Mouse (Mus musculus): ENCODE data around the gene Rsad2. TPM values are rescaled to one million over a fixed set of nuclear protein-coding genes. Genes with fewer than 3 reads are reported as not detected.

Rsad2 gene
- polyA plus RNA-seq, 1 experiment = 0.70 TPM

DNA sequence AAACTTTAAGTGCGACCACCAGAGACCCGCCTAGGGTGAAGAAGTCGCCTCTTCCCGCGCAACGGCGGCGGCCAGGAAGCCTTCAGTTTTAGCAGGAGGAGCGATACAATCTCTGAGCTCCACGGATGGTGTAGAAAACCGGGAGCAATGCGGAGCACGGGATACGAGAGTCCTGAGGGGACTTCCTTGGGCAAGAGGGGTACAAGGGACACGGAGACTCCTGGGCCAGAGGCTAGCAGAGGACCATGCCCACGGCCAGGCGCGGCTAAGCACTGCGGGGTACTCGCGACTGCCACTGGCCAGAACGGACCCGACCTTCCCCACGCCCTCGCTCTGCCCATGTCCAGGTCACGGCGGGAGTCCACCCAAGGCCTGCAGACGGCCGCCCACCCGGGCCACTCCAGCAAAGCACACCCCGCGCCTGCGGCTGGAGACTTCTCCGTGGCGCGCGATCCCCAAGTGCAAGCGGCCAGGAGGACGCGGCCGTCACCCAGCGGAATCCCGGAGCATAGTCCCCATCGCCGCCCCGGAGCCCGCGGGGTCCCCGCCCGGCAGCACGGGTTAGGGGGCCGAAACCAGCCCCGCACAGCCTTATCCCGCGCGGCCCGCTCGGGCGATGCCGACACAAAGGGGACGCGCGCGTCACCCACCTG lies 41.7 kb downstream of the Rsad2 start:
- WGBS = under 1% methylated on average over 64 of the region's 64 CpGs
- DNase-seq = peak in 1 of 2 experiments; percentile 62

DNA sequence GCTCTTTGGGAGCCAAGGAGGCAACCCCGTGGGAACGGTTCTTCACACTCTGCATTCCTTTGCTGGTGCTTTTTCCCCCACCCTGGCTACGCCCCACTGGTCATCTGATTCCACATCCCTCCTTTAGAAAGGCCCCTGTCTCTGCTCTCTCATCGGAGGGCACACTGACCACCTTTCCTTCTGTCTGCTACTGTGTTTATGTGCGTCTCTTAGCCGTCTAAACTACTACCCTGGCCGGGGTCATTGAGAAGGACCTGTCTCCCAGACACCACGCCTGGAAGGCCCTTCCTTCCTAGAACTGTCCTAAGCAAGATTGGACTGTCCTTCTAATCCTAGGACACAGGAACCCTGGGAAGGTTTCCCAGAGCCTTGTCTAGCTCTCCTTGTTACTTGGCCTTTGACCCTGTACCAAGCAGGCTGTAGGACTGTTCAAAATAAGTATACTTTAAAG lies 42.3 kb downstream of the Rsad2 start:
- peak in 1 of 2 experiments; percentile 38 for DNase-seq
- Histone ChIP-seq H3K4me3 (replicated peaks; ENCODE audit: insufficient read depth, low read depth, low read length) (peak overlapping the region; percentile 96), H3K27me3 (ENCODE audit: control insufficient read depth, insufficient read depth, low read length) (no peaks in the 10 kb centered on the region), H3K4me1 (ENCODE audit: control insufficient read depth, insufficient read depth, low read length) (peaks cover 14% of the 10 kb centered on the region), H3K27ac (ENCODE audit: insufficient read depth, low read length) (no peak overlapping the region)
- 43% methylated on average over 8 of the region's 8 CpGs for WGBS
- no peak for TF ChIP-seq CTCF (IDR thresholded peaks at IDR 0.05; ENCODE audit: borderline replicate concordance, insufficient read depth, low read depth, low read length)
- TF ChIP-seq POLR2A (IDR thresholded peaks at IDR 0.05; ENCODE audit: borderline replicate concordance, insufficient read depth, low read length) = no peak

More for the DNA sequence above, 41.7 kb downstream of the Rsad2 start:
- TF ChIP-seq CTCF (IDR thresholded peaks at IDR 0.05; ENCODE audit: borderline replicate concordance, insufficient read depth, low read depth, low read length) (no peak), POLR2A (IDR thresholded peaks at IDR 0.05; ENCODE audit: borderline replicate concordance, insufficient read depth, low read length) (no peak)
- Histone ChIP-seq H3K27ac (ENCODE audit: insufficient read depth, low read length) (peak overlapping the region; percentile 83), H3K4me1 (ENCODE audit: control insufficient read depth, insufficient read depth, low read length) (peaks cover 14% of the 10 kb centered on the region), H3K4me3 (replicated peaks; ENCODE audit: insufficient read depth, low read depth, low read length) (peak overlapping the region; percentile 96), H3K27me3 (ENCODE audit: control insufficient read depth, insufficient read depth, low read length) (no peaks in the 10 kb centered on the region)

DNA sequence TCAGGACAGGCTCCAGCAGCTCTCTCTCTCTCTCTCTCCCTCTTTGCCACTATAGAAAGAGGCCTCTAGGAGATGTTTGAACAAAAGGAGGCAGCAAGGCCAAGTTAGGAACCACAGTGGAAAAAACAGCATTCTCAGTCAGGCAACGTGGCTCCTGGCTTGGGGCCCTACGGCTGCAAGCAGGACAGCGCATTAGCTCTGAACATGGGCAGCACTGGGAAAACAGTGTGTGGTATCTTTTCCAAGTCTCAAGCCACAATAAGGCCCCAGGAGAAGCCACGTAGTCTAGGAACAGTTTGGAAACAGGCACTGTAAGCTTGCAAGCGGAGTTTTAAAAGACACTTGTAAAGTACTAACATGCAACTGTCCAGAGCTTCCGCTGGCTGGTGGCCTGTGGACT lies 43.5 kb downstream of the Rsad2 start:
- peak overlapping the region; percentile 11 for H3K4me3 ChIP-seq (replicated peaks; ENCODE audit: insufficient read depth, low read depth, low read length)
- 53% methylated on average over 6 of the region's 6 CpGs for WGBS
- TF ChIP-seq CTCF (IDR thresholded peaks at IDR 0.05; ENCODE audit: borderline replicate concordance, insufficient read depth, low read depth, low read length) (no peak), POLR2A (IDR thresholded peaks at IDR 0.05; ENCODE audit: borderline replicate concordance, insufficient read depth, low read length) (no peak)
- peaks cover 20% of the 10 kb centered on the region for H3K4me1 ChIP-seq (ENCODE audit: control insufficient read depth, insufficient read depth, low read length)
- no peak for DNase-seq
- H3K27ac ChIP-seq (ENCODE audit: insufficient read depth, low read length) = no peak overlapping the region
- H3K27me3 ChIP-seq (ENCODE audit: control insufficient read depth, insufficient read depth, low read length) = no peaks in the 10 kb centered on the region

DNA sequence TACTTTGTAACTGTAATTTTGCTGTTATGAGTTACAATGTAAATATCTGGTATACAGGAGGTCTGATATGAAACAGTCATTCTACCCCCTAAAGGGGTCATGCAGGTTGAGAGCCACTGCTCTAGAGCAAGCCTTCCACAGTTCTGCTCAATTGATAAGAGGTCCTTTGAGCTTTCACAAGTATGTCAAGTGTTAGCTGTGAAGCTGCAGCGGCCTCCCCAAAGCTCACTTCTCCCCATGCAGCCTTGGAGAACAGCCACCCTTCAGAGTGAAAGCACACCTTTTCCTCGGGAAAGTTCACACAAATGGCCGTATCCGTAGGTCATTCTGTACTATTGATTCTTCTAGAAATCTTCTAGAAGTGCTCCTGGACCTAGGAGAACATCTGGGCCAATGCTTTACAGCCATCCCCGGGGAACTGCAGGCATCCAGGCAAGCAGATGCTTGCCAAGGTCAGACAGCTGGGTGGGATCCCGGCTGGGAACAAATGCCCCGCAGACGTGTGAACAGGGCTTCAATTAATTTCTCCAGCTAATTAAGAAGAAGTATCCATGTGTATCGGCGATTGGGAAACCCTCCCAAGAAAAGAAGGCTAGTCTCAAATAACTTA lies 44.3 kb downstream of the Rsad2 start:
- Histone ChIP-seq H3K4me3 (replicated peaks; ENCODE audit: insufficient read depth, low read depth, low read length) (no peak overlapping the region), H3K27ac (ENCODE audit: insufficient read depth, low read length) (no peak overlapping the region), H3K27me3 (ENCODE audit: control insufficient read depth, insufficient read depth, low read length) (no peaks in the 10 kb centered on the region), H3K4me1 (ENCODE audit: control insufficient read depth, insufficient read depth, low read length) (peaks cover 20% of the 10 kb centered on the region)
- 56% methylated on average over 10 of the region's 10 CpGs for WGBS
- no peak for DNase-seq
- TF ChIP-seq POLR2A (IDR thresholded peaks at IDR 0.05; ENCODE audit: borderline replicate concordance, insufficient read depth, low read length) (no peak), CTCF (IDR thresholded peaks at IDR 0.05; ENCODE audit: borderline replicate concordance, insufficient read depth, low read depth, low read length) (no peak)

DNA sequence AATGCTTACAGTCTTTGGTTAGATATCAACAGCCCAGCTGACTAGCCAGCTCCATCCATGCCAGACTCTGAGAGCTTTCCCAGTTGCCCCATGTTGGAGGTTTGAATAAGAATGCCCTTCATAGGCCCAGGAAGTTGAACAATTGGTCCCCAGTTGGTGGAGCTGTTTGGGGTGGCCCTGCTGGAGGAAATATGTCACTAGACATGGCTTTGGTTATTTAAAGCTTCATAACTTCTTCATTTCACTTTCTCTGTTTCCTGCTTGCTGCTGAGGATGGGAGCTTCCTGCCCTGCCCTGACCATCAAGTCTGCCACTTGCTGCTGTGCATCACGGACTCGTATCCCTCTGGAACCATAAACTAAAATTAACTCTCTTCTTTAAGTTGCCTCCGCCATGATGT lies 45.8 kb downstream of the Rsad2 start:
- Histone ChIP-seq H3K27me3 (ENCODE audit: control insufficient read depth, insufficient read depth, low read length) (no peaks in the 10 kb centered on the region), H3K27ac (ENCODE audit: insufficient read depth, low read length) (no peak overlapping the region), H3K4me3 (replicated peaks; ENCODE audit: insufficient read depth, low read depth, low read length) (no peak overlapping the region), H3K4me1 (ENCODE audit: control insufficient read depth, insufficient read depth, low read length) (peaks cover 30% of the 10 kb centered on the region)
- DNase-seq = no peak
- 98% methylated on average over 3 of the region's 3 CpGs for WGBS
- TF ChIP-seq CTCF (IDR thresholded peaks at IDR 0.05; ENCODE audit: borderline replicate concordance, insufficient read depth, low read depth, low read length) (no peak), POLR2A (IDR thresholded peaks at IDR 0.05; ENCODE audit: borderline replicate concordance, insufficient read depth, low read length) (no peak)

DNA sequence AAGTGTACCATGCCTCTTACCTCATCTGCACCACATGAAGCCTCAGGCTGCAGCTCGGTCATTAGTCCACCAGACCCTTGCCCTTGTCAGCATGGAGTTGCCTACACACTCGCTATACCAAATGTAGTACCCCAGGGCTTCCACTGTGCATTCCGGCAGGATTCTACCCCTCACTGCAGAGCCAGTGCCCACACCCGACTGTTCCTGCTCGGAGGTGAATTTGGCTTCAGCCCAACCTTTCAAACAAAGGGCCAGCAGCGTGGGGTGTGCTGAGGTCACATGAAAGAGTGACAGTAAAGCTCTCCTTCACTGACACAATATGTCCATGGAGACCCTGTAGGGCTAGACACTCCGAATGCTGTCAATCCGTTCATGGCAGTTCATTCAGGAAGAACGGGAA lies 47.5 kb downstream of the Rsad2 start:
- TF ChIP-seq POLR2A (IDR thresholded peaks at IDR 0.05; ENCODE audit: borderline replicate concordance, insufficient read depth, low read length) (no peak), CTCF (IDR thresholded peaks at IDR 0.05; ENCODE audit: borderline replicate concordance, insufficient read depth, low read depth, low read length) (no peak)
- DNase-seq = no peak
- peaks cover 45% of the 10 kb centered on the region for H3K4me1 ChIP-seq (ENCODE audit: control insufficient read depth, insufficient read depth, low read length)
- H3K27me3 ChIP-seq (ENCODE audit: control insufficient read depth, insufficient read depth, low read length) = no peaks in the 10 kb centered on the region
- no peak overlapping the region for H3K4me3 ChIP-seq (replicated peaks; ENCODE audit: insufficient read depth, low read depth, low read length)
- no peak overlapping the region for H3K27ac ChIP-seq (ENCODE audit: insufficient read depth, low read length)
- 44% methylated on average over 9 of the region's 9 CpGs for WGBS

DNA sequence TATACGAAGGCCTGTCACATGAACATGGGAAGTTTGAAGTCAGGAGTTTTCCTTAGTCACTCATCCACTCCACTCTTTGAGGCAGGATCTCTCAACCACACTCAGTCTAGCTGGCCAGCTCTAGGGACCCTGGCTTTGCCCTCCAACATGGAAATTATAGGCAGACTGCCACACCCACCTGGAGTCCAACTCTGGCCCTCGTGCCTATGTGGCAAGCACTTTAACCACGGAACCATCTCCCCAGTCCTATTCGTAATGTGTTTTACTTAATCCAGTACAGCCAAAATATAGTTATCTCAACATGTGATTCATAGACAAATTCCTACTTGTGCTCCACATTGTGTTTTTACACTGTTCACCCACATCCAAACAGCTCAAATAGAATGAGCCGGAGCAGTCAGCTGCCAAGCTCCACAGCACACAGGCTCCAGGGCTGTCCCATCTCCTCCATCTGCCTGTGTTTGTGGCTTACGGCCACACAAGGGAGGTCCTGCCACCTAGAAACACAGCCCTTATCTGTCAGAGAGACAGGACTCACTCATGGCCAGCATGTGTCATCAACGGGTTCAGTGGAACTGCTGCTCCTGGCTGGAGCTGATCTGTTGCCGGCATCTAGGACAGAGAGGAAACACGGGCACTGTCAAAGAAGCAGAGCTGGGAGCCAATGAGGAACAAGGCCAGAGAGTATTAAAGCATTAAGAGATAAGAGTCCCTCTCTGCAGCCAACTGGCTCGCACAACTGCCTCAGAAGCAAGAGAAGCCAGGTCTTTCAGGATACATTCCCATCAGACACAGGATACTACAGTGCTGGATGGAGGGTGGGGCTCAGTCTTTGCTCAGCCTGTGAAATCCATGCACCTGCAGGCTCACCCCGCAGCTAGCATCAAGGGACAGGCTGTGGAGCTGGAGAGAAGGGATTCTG lies 51.2 kb downstream of the Rsad2 start:
- H3K27me3 ChIP-seq (ENCODE audit: control insufficient read depth, insufficient read depth, low read length) = no peaks in the 10 kb centered on the region
- peak; percentile 59 to 70 for DNase-seq
- no peak overlapping the region for H3K27ac ChIP-seq (ENCODE audit: insufficient read depth, low read length)

More for the DNA sequence above, 51.2 kb downstream of the Rsad2 start:
- TF ChIP-seq CTCF (IDR thresholded peaks at IDR 0.05; ENCODE audit: borderline replicate concordance, insufficient read depth, low read depth, low read length) (no peak), POLR2A (IDR thresholded peaks at IDR 0.05; ENCODE audit: borderline replicate concordance, insufficient read depth, low read length) (no peak)
- 28% methylated on average over 11 of the region's 11 CpGs for WGBS
- Histone ChIP-seq H3K4me3 (replicated peaks; ENCODE audit: insufficient read depth, low read depth, low read length) (no peak overlapping the region), H3K4me1 (ENCODE audit: control insufficient read depth, insufficient read depth, low read length) (peaks cover 51% of the 10 kb centered on the region)

Data from cerebellum, adult 2 months (tissue).